Mouse (Mus musculus) testis, postnatal 14 days (tissue): ENCODE measurements around the gene Il1rl2.
A peak's percentile ranks its signal among the peaks of the same experiment; 100 is the strongest.
"Not testable (repeated sequence)": the region's sequence is repeated elsewhere in the genome, so short reads cannot be mapped to it uniquely, and the experiment has no call there.

Experiments used
- DNase-seq: peaks from one replicate; pipeline ENCODE4 v3.0.0; 2021; ENCODE audit warnings: low spot score

The Il1rl2 gene

DNA sequence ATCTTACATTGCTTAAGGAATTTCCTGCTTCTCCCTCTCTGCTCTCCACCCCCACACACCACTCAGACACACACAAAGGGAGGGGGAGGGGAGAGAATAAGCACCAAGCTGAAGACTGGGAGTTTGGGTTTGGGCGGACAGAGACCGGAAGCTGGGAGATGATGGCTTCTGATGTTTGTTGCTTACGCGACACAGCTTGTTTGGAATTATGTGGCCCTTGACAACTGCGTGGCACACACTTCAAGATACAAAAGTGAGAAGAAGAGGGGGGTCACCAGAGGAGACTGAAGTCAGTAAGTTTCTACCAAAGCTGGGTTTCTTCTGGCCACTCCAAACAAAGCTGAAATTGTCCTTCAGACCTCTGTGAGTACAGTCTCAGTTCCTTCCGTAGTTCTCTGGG is at the start of gene Il1rl2:
Il1rl2 (plus strand) TSS at position 154 of the 400 bp plus-strand sequence.
- DNase-seq = no peak

DNA sequence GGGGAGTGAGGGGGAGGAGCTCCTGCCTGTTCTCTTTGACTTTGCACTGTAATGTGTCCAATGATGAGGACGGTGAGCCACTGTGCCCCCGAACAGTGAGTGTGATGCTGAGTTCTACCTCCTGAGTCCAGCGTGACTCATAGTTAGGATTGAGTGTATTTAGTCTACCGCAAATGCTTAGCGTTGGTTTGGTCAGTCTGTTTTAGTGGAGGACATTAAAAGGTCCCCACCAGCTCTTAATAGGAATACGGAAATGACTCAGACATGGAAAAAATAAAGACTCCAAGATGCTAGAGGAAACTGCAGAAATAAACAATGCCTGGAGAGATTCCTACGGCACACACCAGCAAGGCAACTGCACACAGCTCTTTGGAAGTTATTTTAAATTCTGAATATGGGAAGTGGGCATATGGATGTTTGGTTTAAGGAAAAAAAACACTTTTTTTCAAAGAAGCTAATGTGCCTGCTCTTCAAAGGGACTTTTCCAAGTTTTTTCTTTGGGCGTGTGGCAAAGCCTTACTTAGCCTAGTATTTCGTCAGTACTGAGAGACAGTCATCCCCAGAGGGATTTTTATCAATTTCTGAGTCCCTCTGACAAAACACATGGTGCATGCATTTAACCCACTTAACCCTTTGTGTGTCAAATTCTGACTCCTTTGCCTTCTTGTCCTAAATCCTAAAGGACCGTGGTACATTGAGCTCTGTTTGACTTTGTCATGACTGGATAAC is 49.0 kb upstream of the Il1rl2 start:
- DNase-seq = no peak

DNA sequence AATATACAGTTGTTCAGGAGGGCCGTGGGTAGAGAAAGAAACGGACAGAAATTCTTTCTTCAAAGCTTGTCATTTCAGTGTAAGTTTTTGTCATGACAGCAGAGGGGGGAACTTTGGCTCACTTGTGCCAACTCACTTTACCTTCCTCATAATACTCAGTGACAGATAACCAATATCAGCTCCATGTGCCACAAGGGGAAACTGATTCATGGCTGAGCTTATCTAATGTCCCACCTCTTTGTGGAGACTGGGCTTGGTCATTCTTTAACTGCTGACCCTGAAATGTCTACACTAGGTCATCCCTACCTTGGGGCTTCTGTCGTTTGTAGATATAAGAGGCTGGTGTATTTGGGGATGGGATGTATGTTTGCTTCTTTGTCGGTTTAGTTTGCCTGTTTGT is 46.5 kb upstream of the Il1rl2 start:
- DNase-seq = no peak

DNA sequence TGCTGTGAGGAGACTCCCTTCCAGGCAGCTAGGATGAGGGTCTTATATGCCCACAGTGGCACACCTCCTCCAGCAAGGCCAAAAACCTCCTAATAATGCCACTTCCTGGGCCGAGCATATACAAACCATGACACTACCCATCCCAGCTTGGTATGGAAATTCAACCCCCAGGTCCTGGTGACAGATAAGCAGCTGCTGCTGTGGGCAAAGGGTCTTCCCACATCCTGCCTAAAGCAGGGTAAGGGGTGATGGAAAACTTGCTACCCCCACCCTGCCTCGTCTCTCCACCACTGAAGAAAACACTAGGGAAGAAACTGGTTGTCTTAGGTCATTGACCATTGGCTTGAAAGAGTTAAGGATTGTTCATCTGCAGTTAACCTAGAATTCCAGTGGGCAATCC is 45.7 kb upstream of the Il1rl2 start:
- no peak for DNase-seq

DNA sequence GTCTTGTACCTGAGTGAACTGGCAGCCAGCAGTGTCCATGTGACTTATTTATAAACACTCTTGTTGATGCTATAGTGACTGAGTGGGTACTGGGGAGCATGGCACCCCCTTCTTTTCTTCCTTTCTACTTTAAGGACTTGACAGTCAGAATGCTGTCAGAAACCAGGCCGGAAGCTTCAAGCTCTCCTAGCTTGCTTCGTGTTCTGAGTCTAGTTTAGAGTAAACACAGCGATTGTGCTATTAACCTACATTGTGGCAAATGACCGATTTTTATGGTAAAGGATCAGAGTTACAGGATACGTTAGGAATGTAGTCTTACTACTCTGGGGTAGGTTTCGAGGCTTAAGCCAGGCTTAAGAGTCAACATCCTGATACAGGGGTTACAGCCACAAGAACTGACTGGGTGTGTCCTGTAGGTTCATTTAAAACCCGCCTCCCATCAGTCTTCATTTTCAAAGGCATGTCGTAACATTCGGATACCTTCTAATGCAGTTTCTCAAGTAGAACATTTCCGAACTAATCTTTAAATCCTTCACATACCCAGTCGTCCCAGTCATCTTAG is 45.1 kb upstream of the Il1rl2 start:
- DNase-seq = no peak

DNA sequence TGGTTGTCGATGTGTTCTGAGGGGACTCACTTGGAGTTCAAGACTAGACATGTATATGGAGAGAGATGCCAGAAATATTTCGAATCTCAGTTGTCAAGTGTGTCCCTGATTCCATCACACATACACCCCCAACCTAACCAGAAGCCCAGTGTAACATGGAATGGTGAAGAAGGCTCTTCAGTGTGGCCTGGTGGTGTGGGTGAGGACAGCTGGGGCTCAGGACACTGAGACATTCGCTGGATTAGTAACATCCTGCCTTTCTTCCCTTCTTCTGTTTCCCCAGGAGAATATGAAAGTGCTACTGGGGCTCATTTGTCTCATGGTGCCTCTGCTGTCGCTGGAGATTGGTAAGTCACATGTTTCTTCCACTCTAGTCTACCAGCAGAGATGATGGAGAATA is 42.5 kb upstream of the Il1rl2 start:
- no peak for DNase-seq

DNA sequence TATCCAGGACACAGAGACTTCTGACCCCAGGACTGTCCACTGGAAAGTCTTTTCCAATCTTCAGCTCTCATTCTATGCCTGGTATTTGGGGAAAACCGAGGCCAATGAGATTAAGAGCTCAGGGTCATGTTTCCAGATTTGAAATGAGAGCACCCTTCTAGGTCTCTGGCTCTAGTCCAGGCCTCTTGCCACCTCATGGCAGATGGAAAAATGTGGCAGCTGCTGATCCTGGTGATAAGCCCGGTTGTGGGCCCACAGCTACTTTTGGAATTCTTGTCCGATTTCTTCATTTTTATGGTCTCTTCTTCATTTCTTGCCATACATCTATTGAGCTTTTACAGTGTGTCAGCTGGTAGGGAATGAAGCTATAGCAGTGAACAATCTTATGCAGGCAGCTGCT is 42.0 kb upstream of the Il1rl2 start:
- no peak for DNase-seq

DNA sequence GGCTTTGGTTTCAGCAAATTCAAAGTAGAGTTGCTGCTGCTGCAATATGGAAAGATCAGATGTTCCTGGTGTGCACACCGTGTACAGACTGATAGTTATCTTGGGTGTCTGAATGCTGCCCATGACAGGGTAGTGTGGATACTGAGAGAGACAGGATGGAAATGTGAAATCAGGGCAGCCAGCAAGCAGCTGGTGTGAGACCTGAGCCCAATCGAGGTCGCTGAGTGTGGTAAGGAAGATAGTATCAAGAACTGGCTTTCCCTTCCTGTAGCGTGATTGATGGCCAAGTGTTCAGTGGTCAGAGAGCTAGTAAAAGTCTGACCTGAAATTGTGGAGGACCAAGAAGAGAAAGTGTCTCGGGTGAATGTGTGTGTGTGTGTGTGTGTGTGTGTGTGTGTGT is 40.4 kb upstream of the Il1rl2 start:
- no peak for DNase-seq

DNA sequence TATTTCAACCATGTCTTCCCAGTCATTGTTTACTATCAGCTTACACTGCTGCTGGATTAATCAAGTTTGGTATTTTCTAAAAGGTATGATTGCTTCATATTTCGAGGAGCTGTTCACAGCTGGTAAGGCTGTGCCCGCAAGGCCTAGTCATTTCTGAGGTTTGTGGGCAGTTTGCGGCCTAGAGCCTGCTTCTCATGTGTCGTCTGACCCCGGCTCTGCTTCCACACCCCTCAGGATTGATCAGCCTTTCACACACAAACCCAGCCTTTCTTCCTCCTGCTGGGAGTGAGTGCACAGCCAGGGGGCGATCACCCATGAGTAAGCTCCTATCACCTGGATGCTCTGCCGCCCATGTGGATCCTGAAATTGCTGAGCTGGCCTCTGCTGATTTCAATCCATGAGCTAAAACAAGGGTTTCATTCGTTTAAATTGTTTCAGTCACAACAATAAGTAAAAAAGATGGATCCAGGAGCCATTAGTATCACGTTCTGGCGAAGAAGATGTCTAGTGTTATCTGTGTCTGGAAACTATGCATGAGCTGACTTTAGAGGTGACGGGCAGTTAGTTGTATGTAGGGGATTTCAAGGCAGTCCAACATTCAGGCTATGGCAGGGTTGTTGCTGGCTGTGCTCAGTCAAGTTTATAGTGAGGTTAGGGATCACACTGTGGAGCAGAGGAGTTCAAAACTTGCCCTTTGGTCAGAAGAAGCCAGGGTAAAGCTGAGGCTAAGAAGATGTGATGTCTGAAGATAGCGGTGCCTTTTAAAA is 33.7 kb upstream of the Il1rl2 start:
- DNase-seq = no peak

DNA sequence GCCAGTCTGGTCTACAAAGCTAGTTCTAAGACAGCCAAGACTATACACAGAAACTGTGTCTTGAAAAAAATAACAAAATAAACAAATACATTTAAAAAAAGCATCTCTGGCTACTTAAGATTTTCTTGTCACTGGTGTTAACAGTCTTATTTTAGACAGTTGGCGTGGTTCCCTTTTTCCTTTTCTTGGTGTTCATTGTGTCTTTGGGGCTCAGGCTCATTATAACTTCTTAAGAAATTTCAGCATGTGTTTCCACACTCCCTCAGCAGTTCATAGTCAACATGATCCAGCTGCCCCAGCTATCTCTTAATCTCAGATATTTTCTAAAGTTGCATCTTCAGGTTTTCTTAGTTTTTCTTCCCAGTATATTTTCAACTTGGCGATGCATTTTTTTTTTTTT is 32.2 kb upstream of the Il1rl2 start:
- no peak for DNase-seq

DNA sequence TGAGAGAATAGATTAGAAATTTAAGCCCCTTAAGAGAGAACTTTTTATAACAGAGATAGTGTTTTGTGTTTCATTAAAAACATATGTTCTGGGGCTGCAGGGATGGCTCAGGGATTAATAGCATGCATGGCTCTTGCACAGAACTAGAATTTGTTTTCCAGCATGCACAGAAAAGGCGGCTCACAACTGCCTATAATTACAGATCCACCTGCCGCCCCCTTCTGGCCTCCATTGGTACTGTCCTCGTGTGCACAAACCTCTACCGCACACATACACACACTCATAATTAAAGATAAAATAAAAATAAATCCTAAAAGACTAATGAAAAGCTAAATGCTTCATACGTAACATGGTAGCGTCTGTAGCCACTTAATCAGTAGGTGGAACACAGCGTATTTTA is 30.5 kb upstream of the Il1rl2 start:
- no peak for DNase-seq

DNA sequence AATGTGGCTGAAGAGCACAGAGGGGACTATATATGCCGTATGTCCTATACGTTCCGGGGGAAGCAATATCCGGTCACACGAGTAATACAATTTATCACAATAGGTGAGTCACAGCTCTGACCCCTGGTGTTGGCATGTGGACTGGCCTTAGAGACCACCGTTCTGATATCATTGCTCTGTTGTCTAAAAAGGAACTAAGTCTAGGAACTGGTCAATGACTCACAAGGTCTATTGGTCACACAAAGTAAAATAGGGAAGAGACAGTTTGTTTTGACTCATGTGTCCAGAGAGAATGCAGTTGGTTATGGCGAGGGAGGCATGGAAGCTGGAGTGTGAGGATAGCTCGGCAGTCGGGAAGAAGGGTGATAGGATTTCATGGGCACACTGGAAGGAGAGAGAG is 29.6 kb upstream of the Il1rl2 start:
- DNase-seq = no peak

DNA sequence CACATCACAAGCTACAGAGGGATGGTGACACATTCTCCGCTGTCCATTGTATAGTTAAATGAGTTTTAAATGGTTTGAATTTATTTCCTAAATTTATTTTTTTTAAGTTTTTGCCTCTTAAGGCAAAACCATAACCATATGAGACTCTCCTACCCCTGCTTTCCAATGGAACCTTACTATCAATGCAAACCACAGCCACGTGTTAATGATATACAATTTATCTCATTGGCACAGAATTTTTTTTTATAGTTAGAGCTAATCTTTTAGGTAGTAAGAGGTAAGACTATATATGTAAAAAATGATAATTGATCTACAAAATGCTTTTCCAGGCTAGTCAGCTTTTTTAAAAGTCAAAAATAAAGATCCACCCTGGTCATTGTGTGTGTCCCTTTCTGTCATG is 26.4 kb upstream of the Il1rl2 start:
- DNase-seq = no peak

DNA sequence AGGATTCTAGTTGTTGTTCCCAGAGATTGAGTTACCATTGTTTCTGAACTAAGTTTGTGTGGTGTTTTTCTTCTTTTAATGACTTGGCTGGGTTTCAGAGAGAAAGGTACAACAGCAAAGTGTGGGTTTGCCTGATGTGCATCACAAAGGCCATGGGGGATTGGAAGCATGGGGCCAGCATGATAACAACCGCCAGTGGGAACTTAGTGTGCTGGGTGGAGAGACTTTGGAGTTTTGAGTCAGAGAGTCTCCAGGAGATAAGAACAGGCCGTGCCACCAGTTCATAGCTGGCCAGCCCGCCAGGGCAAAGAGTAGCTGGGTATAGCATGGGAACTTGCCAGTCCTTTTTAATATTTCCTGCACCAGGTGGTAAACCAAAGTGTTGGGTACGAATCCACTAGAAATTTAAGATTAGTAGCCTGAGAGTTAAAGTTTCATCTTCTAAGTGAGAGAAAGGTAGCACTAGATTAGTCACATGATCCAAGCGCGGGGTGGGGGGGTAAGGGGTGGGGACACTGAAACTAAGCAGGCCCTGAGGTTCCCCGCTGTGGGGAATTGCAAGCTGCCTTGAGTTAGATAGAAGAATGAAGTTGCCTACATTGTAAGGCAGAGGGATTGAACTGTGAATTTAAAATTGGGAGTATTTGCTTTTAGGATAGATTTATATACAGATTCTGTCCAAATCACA is 21.1 kb upstream of the Il1rl2 start:
- no peak for DNase-seq

DNA sequence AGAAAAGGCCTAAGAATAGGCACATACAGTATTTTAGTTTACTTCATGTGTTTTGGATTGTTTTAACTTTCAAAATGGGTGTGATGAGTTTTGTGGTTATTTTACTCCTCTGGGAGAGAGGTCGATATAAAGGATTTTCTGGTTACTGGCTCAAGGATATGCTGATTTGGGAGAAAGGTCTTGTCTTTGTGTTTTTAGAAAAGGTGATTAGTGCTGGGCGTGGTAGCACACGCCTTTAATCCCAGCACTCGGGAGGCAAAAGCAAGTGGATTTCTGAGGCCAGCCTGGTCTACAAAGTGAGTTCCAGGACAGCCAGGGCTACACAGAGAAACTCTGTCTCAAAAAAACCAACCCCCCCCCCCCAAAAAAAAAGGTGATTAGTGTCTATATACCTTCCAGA is 20.1 kb upstream of the Il1rl2 start:
- DNase-seq = not testable (repeated sequence)

DNA sequence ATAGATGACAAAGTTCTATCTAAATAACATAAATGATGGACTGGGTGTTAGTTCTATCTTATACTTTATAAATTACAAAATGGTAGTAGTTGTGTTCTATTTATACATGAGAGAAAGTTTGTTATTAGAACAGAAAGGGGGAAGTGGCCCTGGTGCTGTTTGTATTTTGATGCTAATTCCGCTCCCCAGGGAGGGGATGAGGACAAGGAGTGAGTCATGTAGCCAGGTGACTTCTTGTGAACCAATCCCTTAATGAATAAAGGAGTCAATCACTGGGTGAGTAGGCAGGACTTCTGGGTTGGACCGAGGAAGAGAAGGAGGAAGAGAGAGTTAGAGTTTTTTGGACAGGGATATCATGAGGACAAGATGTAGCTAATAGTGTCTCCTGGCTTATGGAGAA is 18.3 kb upstream of the Il1rl2 start:
- DNase-seq = no peak

DNA sequence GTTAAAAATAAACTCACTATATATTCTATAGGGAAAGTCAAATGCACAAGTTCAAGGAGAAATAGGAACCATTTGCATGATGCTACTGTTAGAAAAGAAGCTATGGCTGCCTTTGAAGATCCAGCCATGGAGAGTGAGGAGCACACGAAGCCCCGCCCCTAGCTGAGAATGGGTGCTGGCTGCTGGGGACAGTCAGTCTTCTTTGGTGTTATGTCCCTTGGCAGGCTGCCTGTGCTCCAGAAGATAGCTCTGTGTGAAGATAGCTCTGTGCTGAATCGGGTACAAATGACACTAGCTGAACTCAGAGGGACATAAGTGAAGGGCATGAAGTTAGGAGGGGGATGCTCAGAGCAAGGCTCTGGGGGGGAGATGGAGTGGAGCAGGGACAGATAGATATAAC is 13.3 kb upstream of the Il1rl2 start:
- DNase-seq = peak; percentile 15

DNA sequence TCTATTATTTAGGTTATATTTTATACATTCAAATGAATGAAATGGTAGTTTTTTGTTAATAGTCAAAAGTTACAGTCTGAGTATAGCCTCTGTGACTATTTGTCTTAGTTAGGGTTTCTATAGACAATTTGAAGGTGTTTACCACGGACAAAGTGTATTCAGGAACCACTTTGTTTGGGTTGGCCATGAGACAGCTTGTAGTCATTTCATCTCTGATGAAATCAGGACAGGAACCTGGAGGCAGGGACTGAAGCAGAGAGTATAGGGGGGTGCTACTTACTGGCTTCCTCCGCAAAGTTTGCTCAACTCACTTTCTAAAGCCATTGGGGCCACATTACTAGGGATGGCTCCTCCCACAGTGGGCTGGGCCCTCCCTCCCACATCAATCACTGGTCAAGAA is 12.8 kb upstream of the Il1rl2 start:
- DNase-seq = no peak

DNA sequence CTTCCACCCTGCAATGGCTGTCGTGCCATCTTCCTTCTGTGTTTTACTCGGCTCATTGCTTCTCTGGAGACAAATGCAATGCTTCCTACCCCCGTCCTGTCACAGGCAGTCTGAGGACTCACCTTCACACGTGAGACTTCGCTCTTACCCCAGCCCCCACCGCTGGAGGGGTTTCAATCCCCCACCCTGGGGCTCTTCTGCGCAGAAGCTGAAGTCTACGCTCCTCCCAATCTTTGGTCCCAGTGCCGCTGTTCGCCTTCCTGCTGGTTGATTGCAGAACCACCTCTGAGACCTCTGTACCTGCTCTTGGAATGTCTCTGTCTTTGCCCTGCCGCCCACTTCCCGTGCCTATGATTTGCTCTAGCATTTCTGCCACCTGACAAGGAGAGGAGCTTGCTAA is 10.4 kb upstream of the Il1rl2 start:
- no peak for DNase-seq

DNA sequence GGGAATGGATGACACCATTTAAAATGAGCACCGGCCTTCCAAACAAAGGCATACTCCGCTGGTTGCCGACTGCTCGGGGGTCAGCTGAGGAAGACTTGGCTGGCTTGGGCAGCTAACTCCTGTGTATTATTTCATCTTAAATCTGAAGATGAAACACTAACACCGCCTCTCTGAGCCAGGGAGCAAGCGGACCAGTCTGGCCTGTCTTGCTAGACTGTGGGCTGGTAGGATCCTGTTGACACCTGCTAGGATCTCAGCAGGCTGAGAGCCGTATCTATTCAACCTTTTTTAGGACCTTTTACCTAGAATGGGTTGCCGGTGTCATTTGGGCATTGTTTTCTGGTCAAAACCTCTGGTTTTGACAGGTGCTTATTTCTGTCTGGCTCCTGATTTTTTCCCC is 6.8 kb upstream of the Il1rl2 start:
- no peak for DNase-seq

DNA sequence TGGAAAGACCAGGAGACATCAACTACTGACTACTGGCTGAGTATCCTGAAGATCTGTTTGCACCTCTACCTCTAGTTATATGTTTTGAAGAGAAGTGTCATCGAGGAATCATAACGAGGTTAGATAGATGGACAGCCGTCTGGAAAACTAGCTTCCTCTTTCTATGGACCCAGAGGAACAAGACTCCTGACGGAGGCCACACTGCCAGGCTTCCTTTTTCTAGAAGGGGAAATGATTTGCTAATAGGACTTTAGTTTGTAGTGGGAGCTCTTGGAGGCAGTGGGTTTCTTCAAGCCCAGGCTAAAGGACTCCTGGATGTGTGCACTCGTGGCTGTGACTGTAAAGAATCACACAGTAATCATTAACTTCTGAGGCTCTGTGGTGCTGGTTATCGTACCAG is 2.6 kb upstream of the Il1rl2 start:
- no peak for DNase-seq

DNA sequence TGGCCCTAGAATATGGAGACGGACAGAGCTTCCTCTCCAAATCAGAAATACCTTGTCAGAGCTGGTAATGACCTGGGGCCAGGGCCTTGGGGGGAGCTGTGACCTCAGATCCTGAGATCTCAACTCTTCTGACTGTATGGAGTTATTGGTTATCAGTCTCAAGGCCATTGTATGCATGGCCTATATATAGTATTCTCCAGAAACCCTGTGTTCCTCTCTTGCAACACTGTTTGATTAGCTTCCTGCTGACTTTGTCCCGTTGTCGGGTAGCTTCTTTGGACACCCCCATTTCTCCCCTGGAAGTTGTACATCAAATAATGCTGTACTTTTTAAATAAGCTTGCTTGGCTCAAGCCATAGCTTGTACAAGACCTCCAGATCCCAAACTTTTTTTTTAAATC is 1.9 kb upstream of the Il1rl2 start:
- no peak for DNase-seq
